Mouse (Mus musculus) heart, embryonic 15.5 days (tissue): ENCODE measurements around the gene Krt7. TPM values are rescaled to one million over a fixed set of nuclear protein-coding genes. Genes with fewer than 3 reads are reported as not detected.

Experiments
- ATAC-seq: fragments of 200-750 bp; cut with Nextera tagmentation; replicated peaks from 2 replicates; pipeline ENCODE4 v1.8.0; 2017; ENCODE audit warnings: low read depth, moderate TSS enrichment; ENCODE audit not compliant: insufficient number of reproducible peaks, insufficient read depth, low FRiP score
- H3K27ac ChIP-seq: fragments of 300-500 bp; sonication (generic); 2 replicates; pipeline ENCODE4 v1.5.1; 2015; ENCODE audit warnings: mild to moderate bottlenecking, inconsistent platforms
- H3K27me3 ChIP-seq: fragments of 300-500 bp; sonication (generic); 2 replicates; pipeline ENCODE4 v1.6.1; 2015; ENCODE audit warnings: inconsistent platforms
- H3K36me3 ChIP-seq: fragments of 300-500 bp; sonication (generic); 2 replicates; pipeline ENCODE4 v1.6.1; 2015; ENCODE audit warnings: mild to moderate bottlenecking, inconsistent platforms
- H3K4me1 ChIP-seq: fragments of 300-500 bp; sonication (generic); replicated peaks from 2 replicates; pipeline ENCODE4 v1.6.1; 2015; ENCODE audit warnings: inconsistent platforms
- H3K4me2 ChIP-seq: fragments of 300-500 bp; sonication (generic); 2 replicates; pipeline ENCODE4 v1.6.1; 2015; ENCODE audit warnings: inconsistent platforms, mild to moderate bottlenecking, moderate library complexity
- H3K4me3 ChIP-seq: fragments of 300-500 bp; sonication (generic); 2 replicates; pipeline ENCODE4 v1.5.1; 2015; ENCODE audit warnings: mild to moderate bottlenecking, inconsistent platforms
- H3K9ac ChIP-seq: fragments of 300-500 bp; sonication (generic); 2 replicates; pipeline ENCODE4 v1.6.1; 2015; ENCODE audit warnings: mild to moderate bottlenecking, inconsistent platforms
- H3K9me3 ChIP-seq: fragments of 300-500 bp; sonication (generic); replicated peaks from 2 replicates; pipeline ENCODE4 v1.6.1; 2016; ENCODE audit warnings: inconsistent platforms
- WGBS: fragments of 180-500 bp; shearing (Covaris S2); methylation state at CpG from one replicate; pipeline ENCODE4 v1.1.7; 2015; ENCODE audit warnings: mixed read lengths; 5-methylcytosine and 5-hydroxymethylcytosine counted together
- polyA plus RNA-seq: library from polyadenylated mRNA; unstranded; fragments of >200 nt; fragmentation: Nextera tagmentation; extraction: Ambion mirVana; gene quantifications from 2 replicates; pipeline ENCODE4 v1.2.1, GENCODE M21; 2015

The Krt7 gene
- polyA plus RNA-seq, 1 experiment from 2014 or later, result 17.4 TPM

- Histone ChIP-seq H3K36me3 (no peaks in the 10 kb centered on the region), H3K9me3 (no peaks in the 10 kb centered on the region), H3K9ac (peak overlapping the region; percentile 49), H3K27me3 (0 out of 2 replicates have a peak, but pooled peaks cover 2% of the 10 kb centered on the region), H3K27ac (peak overlapping the region; percentile 94), H3K4me3 (peak overlapping the region; percentile 14), H3K4me1 (peaks cover 87% of the 10 kb centered on the region), H3K4me2 (peak overlapping the region; percentile 55)
- peak; percentile 0; the same call in 1 of the 2 replicates for ATAC-seq
- 32% methylated on average over 12 of the region's 12 CpGs for WGBS
These were observed 41.3 kb upstream of the Krt7 start for GRCm38 (mm10) chr15:101369382-101370100.

GRCm38 (mm10) chr15:101370101-101370911, 40.5 kb upstream of the Krt7 start, which contains the start of gene Krt80:
Krt80 (minus strand) TSS chr15:101370162.
- H3K36me3 ChIP-seq, result no peaks in the 10 kb centered on the region
- H3K27ac ChIP-seq, result peak within 1 kb of the TSS; percentile 94
- peak within 1 kb of the TSS; percentile 14 for H3K4me3 ChIP-seq
- H3K4me1 ChIP-seq, result peaks cover 88% of the 10 kb centered on the region
- H3K9ac ChIP-seq, result peak within 1 kb of the TSS; percentile 49
- ATAC-seq, result peak; percentile 85
- peak within 1 kb of the TSS; percentile 55 for H3K4me2 ChIP-seq
- H3K9me3 ChIP-seq, result no peaks in the 10 kb centered on the region
- H3K27me3 ChIP-seq, result 0 out of 2 replicates have a peak, but pooled peaks cover 2% of the 10 kb centered on the region
- WGBS, result 14% methylated on average over 22 of the region's 22 CpGs

GRCm38 (mm10) chr15:101371141-101371985, 39.5 kb upstream of the Krt7 start:
- Histone ChIP-seq H3K27me3 (0 out of 2 replicates have a peak, but pooled peaks cover 2% of the 10 kb centered on the region), H3K9ac (no peak overlapping the region), H3K9me3 (no peaks in the 10 kb centered on the region), H3K27ac (peak overlapping the region; percentile 94), H3K4me2 (no peak overlapping the region), H3K36me3 (no peaks in the 10 kb centered on the region), H3K4me3 (no peak overlapping the region), H3K4me1 (peaks cover 88% of the 10 kb centered on the region)
- WGBS, result 72% methylated on average over 15 of the region's 15 CpGs
- no peak for ATAC-seq

- no peak overlapping the region for H3K4me3 ChIP-seq
- H3K4me1 ChIP-seq, result peaks cover 89% of the 10 kb centered on the region
- no peaks in the 10 kb centered on the region for H3K36me3 ChIP-seq
- H3K4me2 ChIP-seq, result no peak overlapping the region
- H3K27ac ChIP-seq, result 0 out of 2 replicates have a peak overlapping the region, but pooled peaks have one; percentile 3
- WGBS, result 51% methylated on average over 7 of the region's 7 CpGs
- no peak overlapping the region for H3K9ac ChIP-seq
- 0 out of 2 replicates have a peak, but pooled peaks cover 2% of the 10 kb centered on the region for H3K27me3 ChIP-seq
- ATAC-seq, result no peak
- H3K9me3 ChIP-seq, result no peaks in the 10 kb centered on the region
These were observed 38.5 kb upstream of the Krt7 start for GRCm38 (mm10) chr15:101372131-101372977.

- WGBS, result 78% methylated on average over 16 of the region's 16 CpGs
- Histone ChIP-seq H3K27ac (no peak overlapping the region), H3K9me3 (no peaks in the 10 kb centered on the region), H3K4me2 (no peak overlapping the region), H3K27me3 (peaks cover 6% of the 10 kb centered on the region; the same call in 1 of the 2 replicates), H3K4me1 (peaks cover 84% of the 10 kb centered on the region), H3K4me3 (no peak overlapping the region), H3K36me3 (no peaks in the 10 kb centered on the region), H3K9ac (no peak overlapping the region)
- ATAC-seq, result no peak
These were observed 37.5 kb upstream of the Krt7 start for GRCm38 (mm10) chr15:101373286-101373898.

- peaks cover 6% of the 10 kb centered on the region; the same call in 1 of the 2 replicates for H3K27me3 ChIP-seq
- WGBS, result 41% methylated on average over 4 of the region's 4 CpGs
- no peak for ATAC-seq
- H3K4me1 ChIP-seq, result peaks cover 69% of the 10 kb centered on the region
- H3K4me2 ChIP-seq, result no peak overlapping the region
- no peaks in the 10 kb centered on the region for H3K36me3 ChIP-seq
- H3K9me3 ChIP-seq, result no peaks in the 10 kb centered on the region
- H3K27ac ChIP-seq, result 0 out of 2 replicates have a peak overlapping the region, but pooled peaks have one; percentile 10
- H3K9ac ChIP-seq, result no peak overlapping the region
- no peak overlapping the region for H3K4me3 ChIP-seq
These were observed 36.0 kb upstream of the Krt7 start for GRCm38 (mm10) chr15:101374879-101375278.

- peaks cover 10% of the 10 kb centered on the region; the same call in 1 of the 2 replicates for H3K27me3 ChIP-seq
- no peak overlapping the region for H3K9ac ChIP-seq
- H3K4me1 ChIP-seq, result peaks cover 61% of the 10 kb centered on the region
- H3K9me3 ChIP-seq, result no peaks in the 10 kb centered on the region
- ATAC-seq, result no peak
- WGBS, result 62% methylated on average over 6 of the region's 6 CpGs
- no peak overlapping the region for H3K27ac ChIP-seq
- H3K4me3 ChIP-seq, result no peak overlapping the region
- no peaks in the 10 kb centered on the region for H3K36me3 ChIP-seq
- H3K4me2 ChIP-seq, result no peak overlapping the region
These were observed 34.7 kb upstream of the Krt7 start for GRCm38 (mm10) chr15:101375956-101376775.

GRCm38 (mm10) chr15:101376776-101377061, 34.1 kb upstream of the Krt7 start:
- H3K4me2 ChIP-seq, result no peak overlapping the region
- H3K4me3 ChIP-seq, result no peak overlapping the region
- ATAC-seq, result no peak
- WGBS, result 42% methylated on average over 5 of the region's 5 CpGs
- H3K4me1 ChIP-seq, result peaks cover 61% of the 10 kb centered on the region
- no peaks in the 10 kb centered on the region for H3K36me3 ChIP-seq
- H3K27me3 ChIP-seq, result peaks cover 10% of the 10 kb centered on the region; the same call in 1 of the 2 replicates
- H3K27ac ChIP-seq, result no peak overlapping the region
- no peaks in the 10 kb centered on the region for H3K9me3 ChIP-seq
- H3K9ac ChIP-seq, result no peak overlapping the region

GRCm38 (mm10) chr15:101378646-101379045, 32.2 kb upstream of the Krt7 start:
- Histone ChIP-seq H3K27me3 (peaks cover 8% of the 10 kb centered on the region; the same call in 1 of the 2 replicates), H3K9me3 (no peaks in the 10 kb centered on the region), H3K4me2 (no peak overlapping the region), H3K27ac (no peak overlapping the region), H3K9ac (no peak overlapping the region), H3K4me3 (no peak overlapping the region), H3K36me3 (no peaks in the 10 kb centered on the region), H3K4me1 (peaks cover 63% of the 10 kb centered on the region)
- WGBS, result 85% methylated on average over 5 of the region's 5 CpGs
- no peak for ATAC-seq
